Mouse (Mus musculus): ENCODE measurements around the gene Rab25.

Rab25 gene

GRCm38 (mm10) chr3:88566536-88567061, 18.5 kb upstream of the Rab25 start:
- DNase-seq (ENCODE audit: low spot score), result no peak

DNA sequence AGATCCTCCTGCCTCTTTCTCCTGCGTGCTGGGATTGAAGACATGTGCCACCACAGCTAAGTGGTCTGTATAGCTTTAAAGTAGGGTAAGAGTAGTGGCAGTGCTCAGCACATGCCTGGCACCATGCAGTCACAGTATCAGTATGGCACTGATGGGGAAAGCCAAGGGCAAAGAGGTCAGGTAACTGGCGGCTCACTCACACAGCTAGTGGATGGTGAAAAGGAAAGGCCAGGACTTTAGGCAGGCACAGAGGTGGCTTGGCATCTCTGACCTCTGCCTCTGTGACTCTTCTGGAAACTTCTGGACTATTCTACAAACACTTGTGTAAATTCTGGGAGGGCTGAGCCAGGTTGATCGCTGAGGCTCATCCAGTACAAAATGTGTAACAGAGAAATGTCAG, 18.0 kb upstream of the Rab25 start:
- no peak for DNase-seq (ENCODE audit: low spot score)

- no peak for DNase-seq (ENCODE audit: low spot score)
Observed at GRCm38 (mm10) chr3:88563966-88564365, 15.9 kb upstream of the Rab25 start.

- DNase-seq (ENCODE audit: low spot score), result no peak
Observed at GRCm38 (mm10) chr3:88563442-88563841, 15.3 kb upstream of the Rab25 start.

GRCm38 (mm10) chr3:88561989-88562388, 13.9 kb upstream of the Rab25 start:
- no peak for DNase-seq (ENCODE audit: low spot score)

- DNase-seq (ENCODE audit: low spot score), result no peak
Observed at GRCm38 (mm10) chr3:88559596-88559995, 11.5 kb upstream of the Rab25 start.

DNA sequence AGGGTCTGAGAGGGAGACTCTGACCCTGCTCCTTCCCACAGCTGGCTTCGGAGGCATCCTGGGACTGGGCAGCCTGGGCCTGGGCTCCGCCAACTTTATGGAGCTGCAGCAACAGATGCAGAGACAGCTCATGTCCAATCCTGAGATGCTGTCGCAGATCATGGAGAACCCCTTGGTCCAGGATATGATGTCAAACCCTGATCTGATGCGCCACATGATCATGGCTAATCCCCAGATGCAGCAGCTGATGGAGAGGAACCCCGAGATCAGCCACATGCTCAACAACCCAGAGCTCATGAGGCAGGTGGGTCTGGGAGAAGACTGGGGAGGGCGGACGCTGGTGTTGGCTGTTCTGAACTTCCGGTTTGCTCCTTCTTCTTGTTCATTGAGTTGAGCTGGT, 8.5 kb upstream of the Rab25 start:
- no peak for DNase-seq (ENCODE audit: low spot score)

DNA sequence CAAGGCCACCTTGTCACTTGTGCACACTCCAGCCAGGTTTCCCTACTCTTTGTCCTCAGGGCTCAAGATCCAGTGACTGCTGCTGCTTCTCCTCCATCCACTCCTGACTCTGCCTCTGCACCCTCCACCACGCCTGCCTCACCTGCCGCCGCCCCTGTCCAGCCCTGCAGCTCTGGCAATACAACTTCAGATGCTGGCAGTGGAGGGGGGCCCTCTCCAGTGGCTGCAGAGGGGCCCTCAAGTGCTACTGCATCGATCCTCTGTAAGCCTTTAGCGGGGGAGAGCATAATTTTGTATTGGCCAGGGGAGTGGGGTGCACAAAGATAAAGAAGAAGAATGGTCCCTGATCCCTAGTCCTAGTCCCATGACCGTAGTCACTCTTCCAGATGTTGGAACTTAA, 7.6 kb upstream of the Rab25 start:
- no peak for DNase-seq (ENCODE audit: low spot score)

GRCm38 (mm10) chr3:88555069-88555605, 7.0 kb upstream of the Rab25 start:
- DNase-seq (ENCODE audit: low spot score), result no peak

DNA sequence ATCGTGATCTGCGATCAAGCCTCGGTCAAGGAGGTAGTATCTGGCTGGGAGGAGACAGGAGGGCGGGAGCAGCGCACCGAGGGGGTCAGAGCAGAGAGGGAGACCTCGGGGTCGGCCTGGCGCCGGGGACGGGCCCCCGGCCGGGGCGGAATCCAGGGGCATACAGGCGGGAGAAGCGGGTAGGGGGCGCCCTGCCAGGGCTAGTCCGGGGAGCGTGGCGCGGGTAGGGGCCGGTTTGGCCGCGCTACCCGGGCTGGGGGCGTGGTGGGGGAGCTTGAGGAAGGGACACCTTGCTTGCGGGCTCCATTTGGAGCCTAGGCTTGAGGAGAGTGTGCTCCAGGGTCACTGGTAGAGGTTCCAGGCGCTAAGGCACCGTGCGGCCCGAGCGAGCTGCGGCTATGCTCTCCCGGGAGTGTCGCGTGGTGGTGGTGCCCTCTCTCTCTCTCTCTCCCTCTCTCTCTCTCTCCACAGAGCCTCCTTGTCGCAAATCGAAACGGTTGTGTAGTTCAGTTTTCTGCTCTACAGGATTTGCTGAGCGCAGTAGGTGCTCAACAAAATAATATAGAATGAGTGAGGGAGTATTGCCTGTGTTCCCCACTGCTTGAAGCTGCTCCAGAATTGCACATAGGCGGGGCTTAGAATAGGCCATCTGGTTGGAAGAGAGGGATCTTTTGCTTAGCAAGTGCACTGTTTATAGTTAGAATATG, 5.9 kb upstream of the Rab25 start:
- DNase-seq (ENCODE audit: low spot score), result no peak

- peak; percentile 72 for DNase-seq (ENCODE audit: low spot score)
Observed at GRCm38 (mm10) chr3:88553525-88553879, 5.4 kb upstream of the Rab25 start, which contains the start of gene Ubqln4. Ubqln4 (plus strand) TSS chr3:88553758.

DNA sequence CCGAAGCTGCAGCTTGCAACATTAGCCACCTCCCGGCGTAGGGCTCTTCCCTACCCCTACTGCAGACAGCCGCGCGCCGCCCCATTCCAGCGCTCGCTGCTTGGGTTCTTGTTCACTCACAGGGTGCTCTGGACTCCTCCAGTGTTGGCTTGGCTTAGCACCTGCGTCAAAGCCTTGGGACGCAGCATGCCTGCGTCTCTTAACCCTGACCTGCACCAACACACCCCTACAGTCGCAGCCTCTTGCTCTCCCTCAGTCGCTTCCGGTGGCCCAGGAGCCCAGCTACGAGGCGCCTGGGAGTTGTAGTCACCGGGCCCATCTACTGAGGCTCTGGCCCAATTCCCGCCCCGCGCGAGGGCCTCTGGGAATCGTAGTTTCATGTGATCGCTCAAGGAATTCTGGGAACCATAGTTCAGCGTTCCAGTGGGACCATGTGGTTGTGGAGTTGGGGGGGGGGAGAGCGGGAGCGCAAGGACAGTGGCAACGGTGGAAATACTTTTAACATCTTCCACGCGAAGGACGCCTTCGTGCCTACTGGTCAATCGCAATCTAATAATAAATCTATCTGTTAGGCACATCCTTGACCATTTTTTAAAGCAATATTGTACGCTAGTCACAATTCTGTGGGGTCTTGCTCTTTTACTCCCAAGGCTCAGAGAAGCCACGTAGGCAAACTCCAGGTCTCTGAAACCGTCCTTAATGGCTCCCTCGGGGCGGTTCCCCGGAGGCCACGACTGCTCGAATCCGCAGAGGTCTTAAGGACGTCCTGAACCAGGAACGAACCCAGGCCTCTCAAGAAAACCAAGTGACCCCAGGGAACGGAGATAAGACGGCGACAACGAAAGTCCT, 4.8 kb upstream of the Rab25 start, which contains the start of gene Lamtor2:
TSS of gene Lamtor2 (minus strand) at position 399 of the 849 bp plus-strand sequence.
- peak; percentile 86 for DNase-seq (ENCODE audit: low spot score)

DNA sequence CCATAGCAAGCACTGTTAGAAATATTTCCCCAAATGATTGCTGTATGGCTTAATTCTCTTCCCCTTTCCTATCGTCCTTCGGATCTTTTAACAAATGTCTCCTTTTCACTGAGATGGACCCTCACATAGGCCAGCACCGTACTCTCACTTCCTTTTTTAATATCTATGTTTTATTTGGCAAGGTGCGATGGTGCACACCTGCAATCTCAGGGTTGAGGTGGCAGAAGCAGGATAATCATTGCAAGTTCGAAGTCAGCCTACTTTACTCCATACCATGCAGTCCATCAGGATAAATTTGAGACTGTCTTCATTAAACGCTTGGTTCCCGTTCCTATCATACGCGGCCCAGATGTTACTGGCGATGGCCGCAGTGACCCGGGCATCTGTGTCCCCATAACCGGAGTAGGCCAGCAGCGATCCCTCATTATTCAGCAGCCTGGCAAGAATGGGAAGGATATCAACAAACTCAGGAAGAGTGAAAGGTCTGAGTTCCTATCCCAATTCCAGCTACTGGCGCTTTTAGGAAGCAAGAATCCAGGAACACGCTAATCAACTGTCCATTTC, 4.1 kb upstream of the Rab25 start:
- no peak for DNase-seq (ENCODE audit: low spot score)

- DNase-seq (ENCODE audit: low spot score), result no peak
Observed at GRCm38 (mm10) chr3:88551586-88551985, 3.5 kb upstream of the Rab25 start.

GRCm38 (mm10) chr3:88546674-88547418, 1.3 kb downstream of the Rab25 start:
- DNase-seq (ENCODE audit: low spot score), result no peak

GRCm38 (mm10) chr3:88544955-88545591, 3.0 kb downstream of the Rab25 start:
- DNase-seq (ENCODE audit: low spot score), result no peak

GRCm38 (mm10) chr3:88544514-88544913, 3.6 kb downstream of the Rab25 start:
- DNase-seq (ENCODE audit: low spot score), result no peak

- no peak for DNase-seq (ENCODE audit: low spot score)
Observed at GRCm38 (mm10) chr3:88543651-88544410, 4.3 kb downstream of the Rab25 start.

DNA sequence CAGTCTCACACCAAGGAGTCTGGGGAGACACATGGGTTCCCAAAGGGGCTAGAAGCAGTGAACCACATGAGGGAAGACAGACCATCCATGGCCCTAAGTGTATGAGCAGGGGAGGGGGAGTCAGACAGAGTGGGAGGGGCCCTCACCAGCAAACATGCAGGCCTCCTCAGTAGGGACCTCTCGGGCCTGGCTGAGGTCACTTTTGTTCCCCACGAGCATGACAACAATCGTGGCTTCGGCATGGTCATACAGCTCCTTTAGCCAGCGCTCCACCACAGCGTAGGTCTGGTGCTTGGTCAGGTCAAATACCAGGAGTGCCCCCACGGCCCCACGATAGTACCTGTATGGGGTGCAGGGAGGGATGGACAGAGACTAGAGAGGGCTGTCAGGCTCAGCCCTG, 4.9 kb downstream of the Rab25 start:
- DNase-seq (ENCODE audit: low spot score), result no peak

DNA sequence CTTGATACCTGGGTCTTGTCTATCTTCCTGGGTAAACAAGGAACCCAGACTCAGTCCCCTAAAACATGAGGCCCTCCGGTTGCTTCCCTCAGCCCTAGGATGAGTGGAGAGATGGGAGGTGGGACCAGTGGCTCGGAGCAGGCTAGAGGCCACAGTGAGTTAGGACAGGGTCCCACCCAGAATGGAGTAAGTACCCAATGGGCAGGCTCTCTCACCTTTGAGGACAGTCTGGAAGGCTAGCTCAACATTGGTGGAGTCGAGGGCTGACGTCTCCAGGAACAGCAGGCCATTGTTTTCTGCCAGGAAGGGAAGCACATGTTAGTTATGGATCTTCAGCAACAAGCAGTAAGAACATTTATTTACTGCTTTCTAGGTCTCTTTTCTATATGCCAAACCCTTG, 5.6 kb downstream of the Rab25 start:
- no peak for DNase-seq (ENCODE audit: low spot score)

Data from urinary bladder, postnatal 10 days (tissue).